Mouse (Mus musculus) mature B cell (primary cell): ENCODE measurements around the gene Sh3gl2.

Experiments used
- in situ Hi-C: fragments of 300-500 bp; cut with MboI; formaldehyde crosslinking; loops from 2 replicates; pipeline ENCODE4 v1.14.3; 2019

The Sh3gl2 gene

GRCm38 (mm10) chr4:85305912-85306573 is 101.1 kb downstream of the Sh3gl2 start:
- in situ Hi-C loops = no loop called here

GRCm38 (mm10) chr4:85319092-85319491 is 114.2 kb downstream of the Sh3gl2 start:
- in situ Hi-C loops = no loop called here

GRCm38 (mm10) chr4:85325454-85325853 is 120.5 kb downstream of the Sh3gl2 start:
- in situ Hi-C loops = no loop called here

GRCm38 (mm10) chr4:85326052-85326451 is 121.1 kb downstream of the Sh3gl2 start:
- in situ Hi-C loops = no loop called here

- in situ Hi-C loops = no loop called here
Observed at GRCm38 (mm10) chr4:85334688-85335200, 129.8 kb downstream of the Sh3gl2 start.

- in situ Hi-C loops = no loop called here
Observed at GRCm38 (mm10) chr4:85336356-85336755, 131.4 kb downstream of the Sh3gl2 start.

DNA sequence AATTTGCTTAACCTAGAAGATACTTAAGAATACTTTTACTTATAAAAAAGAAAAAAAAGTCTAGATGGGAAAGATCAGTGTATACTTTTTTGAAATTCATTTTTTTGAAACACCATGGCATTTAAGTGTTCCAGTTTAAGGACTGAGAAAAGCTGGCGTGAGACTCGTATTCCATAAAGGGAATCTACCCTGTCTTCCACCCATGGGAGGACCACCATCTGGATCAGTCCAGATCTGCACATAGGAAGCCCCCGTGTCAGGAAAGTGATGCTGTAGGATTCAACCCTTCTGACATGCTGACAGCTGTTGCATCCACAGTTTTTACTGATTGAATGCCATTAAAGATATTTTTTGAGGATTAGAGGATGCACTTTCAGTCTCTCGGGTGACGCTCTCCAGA is 134.2 kb downstream of the Sh3gl2 start:
- in situ Hi-C loops = no loop called here

DNA sequence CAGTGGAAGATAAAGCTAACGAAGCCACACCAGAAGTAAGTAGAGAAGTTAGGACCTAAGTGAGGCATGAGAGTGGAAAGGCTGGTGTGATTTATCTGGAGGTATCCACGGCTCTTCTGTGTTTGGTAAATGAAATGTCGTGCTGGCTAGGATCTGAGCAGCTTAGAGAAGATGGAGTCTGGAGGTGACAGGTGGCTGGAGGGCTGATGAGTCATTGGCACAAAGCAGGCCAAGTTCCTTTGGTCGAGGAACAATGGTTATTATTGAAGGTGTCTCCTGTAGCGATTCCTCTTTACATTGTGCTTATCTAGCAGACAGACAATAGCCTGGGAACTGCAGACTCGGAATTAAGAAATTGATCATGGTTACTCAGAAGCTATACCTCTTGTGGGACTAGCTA is 135.8 kb downstream of the Sh3gl2 start:
- in situ Hi-C loops = no loop called here

GRCm38 (mm10) chr4:85345911-85346310 is 141.0 kb downstream of the Sh3gl2 start:
- in situ Hi-C loops = no loop called here

DNA sequence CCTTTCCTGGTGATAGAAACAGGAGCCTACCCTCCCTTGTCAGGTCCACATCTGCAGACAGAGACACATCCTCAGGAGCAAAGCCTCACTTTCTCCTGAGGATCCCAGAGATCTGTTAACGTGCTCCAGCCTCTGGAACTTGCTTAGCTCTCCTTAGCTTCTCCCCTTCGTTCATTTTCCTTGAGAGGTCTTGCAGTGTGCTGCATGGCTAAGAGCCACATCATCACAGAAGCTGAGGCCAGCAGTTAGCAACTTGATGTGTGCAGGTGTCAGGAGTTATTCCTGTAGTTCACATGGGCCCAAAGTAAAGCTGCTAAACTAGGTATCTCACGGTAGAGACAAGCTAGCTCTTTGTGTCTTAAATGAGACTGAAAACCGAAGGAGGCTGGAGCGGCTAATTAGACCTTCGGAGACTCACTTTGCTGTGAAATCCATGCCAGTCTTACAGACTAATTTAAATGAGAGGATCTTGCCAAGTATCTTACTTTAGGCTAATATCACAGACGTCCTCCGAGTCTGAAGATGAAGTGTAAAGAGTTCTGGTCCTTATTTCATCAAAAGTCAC is 143.2 kb downstream of the Sh3gl2 start:
- in situ Hi-C loops = no loop called here

- in situ Hi-C loops = no loop called here
Observed at GRCm38 (mm10) chr4:85362661-85363060, 157.7 kb downstream of the Sh3gl2 start.

- in situ Hi-C loops = no loop called here
Observed at GRCm38 (mm10) chr4:85363205-85363604, 158.3 kb downstream of the Sh3gl2 start.

GRCm38 (mm10) chr4:85371036-85371435 is 166.1 kb downstream of the Sh3gl2 start:
- in situ Hi-C loops = no loop called here

DNA sequence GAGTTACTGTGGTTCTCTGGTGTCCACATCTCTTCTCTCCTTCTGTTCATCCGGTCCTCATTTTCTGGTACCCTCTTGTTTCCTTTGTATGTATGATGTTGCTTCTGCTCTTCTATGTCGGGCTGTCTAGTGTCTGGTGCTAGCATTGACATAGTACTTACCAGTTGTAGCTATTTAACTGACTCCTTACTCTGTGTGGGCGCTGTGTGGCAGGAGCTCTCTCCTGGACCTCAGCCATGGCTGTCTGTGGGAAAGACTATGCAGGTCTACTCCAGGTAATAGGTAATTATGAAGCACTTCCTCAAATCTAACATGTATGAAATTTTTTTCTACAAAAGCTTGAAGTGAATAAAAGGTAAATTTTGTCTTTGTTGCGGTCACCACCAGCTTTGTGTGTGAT is 169.9 kb downstream of the Sh3gl2 start:
- in situ Hi-C loops = no loop called here

DNA sequence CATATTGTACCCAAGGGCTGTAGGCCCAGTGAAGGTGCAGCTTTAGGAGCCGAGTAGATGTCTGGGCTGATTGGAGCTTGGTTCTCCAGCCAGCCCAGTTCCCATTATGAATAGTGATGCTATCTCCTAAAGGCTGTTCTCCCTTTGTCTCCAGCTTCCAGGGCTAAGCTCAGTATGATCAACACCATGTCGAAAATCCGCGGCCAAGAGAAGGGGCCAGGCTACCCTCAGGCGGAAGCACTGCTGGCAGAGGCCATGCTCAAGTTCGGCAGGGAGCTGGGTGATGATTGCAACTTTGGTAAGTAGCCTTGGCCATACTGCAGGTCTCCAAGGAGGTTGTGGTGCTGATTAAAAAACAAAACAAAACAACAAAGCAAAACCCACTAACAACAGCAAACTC is 171.3 kb downstream of the Sh3gl2 start:
- in situ Hi-C loops = no loop called here

DNA sequence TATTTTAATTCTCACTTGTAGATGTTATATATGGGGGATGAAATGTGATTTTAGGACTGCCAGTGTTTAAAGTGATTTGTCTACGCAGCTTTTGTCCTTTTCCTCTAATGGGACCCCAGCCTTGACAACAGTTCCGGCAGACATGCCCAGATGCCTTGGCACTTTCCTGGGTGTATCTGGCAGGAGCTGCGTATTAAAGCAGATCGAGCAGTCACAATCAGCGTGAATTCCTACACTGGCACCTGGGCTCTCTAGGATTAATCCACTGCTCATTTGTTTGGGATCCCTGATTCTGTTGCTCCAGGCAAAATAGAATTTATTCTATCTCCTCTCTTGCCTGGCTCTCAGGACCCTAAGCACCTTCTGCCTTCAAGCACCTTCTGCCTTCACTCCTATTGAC is 171.7 kb downstream of the Sh3gl2 start:
- in situ Hi-C loops = no loop called here

DNA sequence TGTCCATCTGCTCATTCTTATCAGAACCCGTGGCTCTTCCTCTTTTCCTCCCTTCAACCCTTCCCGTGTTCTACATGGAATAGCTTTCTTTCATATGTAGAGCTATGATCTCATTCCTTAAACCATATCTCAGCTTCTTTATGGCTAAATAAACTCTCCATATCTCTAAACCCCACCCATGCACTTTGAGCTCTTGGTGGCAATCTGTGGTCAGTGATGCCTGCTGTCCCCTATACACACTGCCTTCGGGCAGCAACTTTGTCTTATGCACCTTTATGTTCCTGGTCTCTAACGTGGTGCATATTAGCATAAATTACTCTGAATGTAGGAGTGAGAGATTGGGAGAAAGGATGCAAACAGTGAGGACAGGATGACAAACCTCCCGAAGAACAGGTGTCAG is 180.3 kb downstream of the Sh3gl2 start:
- in situ Hi-C loops = no loop called here

GRCm38 (mm10) chr4:85387676-85388075 is 182.8 kb downstream of the Sh3gl2 start:
- in situ Hi-C loops = no loop called here

DNA sequence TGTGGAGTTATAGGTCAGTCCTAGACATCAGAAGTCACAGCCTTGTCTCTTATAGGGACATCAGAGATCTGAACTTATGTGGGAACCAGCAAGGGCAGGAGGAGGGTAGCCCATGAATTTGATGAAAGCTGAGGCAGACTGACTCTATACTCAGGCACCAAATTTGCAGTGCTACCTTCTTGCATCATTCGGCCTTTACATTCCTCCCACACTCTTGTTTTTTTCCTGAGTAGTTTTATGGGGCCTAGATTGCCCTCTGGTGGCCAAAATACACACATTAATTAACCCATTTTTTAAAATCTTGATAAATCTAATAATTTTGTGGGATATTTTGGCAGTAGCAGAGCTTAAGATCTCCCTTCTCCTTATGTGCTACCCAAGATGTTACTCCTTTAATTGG is 186.9 kb downstream of the Sh3gl2 start:
- in situ Hi-C loops = no loop called here

GRCm38 (mm10) chr4:85398765-85399164 is 193.8 kb downstream of the Sh3gl2 start:
- in situ Hi-C loops = no loop called here

DNA sequence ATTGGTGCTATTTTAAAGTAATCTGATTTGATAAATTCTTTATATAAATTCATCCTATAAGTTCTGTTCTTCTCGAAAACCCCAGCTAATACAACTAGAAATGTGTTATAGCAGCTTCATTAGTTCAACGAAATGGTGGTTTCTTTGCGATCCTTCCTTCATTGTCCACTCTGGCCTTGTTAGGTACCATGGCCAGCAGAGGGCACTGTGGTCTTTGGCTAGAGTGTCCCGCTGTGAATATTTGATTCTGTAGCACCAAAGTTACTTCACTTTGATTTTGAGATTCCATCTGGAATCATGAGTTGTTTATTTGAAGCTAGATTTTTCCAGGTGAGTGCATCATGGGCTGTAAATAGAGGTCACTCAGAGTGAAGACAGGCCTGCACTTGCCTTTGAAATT is 197.9 kb downstream of the Sh3gl2 start:
- in situ Hi-C loops = no loop called here

GRCm38 (mm10) chr4:85404424-85405194 is 199.7 kb downstream of the Sh3gl2 start:
- in situ Hi-C loops = no loop called here

GRCm38 (mm10) chr4:85405276-85405675 is 200.3 kb downstream of the Sh3gl2 start:
- in situ Hi-C loops = no loop called here
